Mouse (Mus musculus): ENCODE results near the gene Sox9. TPM values are rescaled to one million over a fixed set of nuclear protein-coding genes. Genes with fewer than 3 reads are reported as not detected.

Gene Sox9
- polyA plus RNA-seq, 1 experiment from 2014 or later = 42.6 TPM

- no peak overlapping the region for H3K27ac ChIP-seq (ENCODE audit: low read depth, low read length)
- H3K4me2 ChIP-seq = peak overlapping the region; percentile 71
- no peak for ATAC-seq (replicated peaks; ENCODE audit: insufficient number of reproducible peaks, low FRiP score, low TSS enrichment)
- H3K27me3 ChIP-seq (ENCODE audit: control insufficient read depth, insufficient read depth, low read length) = peaks cover 15% of the 10 kb centered on the region; the same call in 1 of the 2 replicates
- H3K4me1 ChIP-seq (ENCODE audit: control insufficient read depth, insufficient read depth, low read length) = 0 out of 2 replicates have a peak, but pooled peaks cover 4% of the 10 kb centered on the region
- H3K9ac ChIP-seq (ENCODE audit: low read depth, low read length) = no peak overlapping the region
- H3K4me3 ChIP-seq (ENCODE audit: low read depth, low read length) = peak overlapping the region; percentile 38
- no peaks in the 10 kb centered on the region for H3K36me3 ChIP-seq (ENCODE audit: control insufficient read depth, insufficient read depth, low read length)
- no peaks in the 10 kb centered on the region for H3K9me3 ChIP-seq (replicated peaks; ENCODE audit: control insufficient read depth, low read length)
- WGBS (ENCODE audit: insufficient replicate concordance) = 6% methylated on average over 19 of the region's 19 CpGs
Observed at GRCm38 (mm10) chr11:112811152-112811871, 29.3 kb downstream of the Sox9 start.

DNA sequence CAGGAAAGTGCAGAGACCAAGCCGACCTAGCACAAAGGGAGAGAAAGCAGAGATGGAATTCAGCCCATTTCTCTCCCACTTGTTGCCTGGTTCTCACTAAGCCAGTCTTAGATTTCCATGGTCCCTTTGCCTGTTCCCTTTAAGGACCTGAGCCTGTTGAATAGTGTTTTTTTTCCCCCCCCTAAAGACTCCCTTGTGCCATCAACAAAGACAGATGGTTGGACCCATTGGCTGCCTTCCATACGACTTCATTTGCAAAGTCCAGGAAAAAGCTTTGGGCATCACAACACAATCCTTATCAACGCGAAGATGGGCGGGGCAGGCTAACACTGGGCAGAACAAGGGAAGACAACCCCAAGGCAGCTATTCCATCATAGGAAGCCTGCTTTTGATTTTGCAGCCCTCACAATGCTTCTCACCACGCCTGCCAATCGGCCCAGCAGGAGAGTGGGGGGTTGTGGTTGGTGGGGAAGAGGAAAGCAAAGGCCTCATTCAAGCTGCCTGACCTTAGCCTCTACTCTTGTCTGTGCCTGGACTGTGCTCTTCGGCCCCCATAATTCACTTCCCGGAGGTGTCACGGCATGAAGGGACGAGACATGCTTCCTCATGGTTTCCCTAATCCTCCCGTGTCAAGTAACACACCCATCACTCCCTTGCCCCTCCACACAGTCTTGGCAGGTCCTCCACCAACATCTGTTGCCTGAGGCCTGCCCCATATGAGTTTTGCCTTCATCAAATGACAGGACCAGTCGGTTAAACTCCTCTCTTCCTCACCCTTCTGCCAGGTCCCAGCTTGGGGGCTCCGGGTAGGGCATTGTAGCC, 36.0 kb downstream of the Sox9 start:
- H3K27ac ChIP-seq (ENCODE audit: low read depth, low read length) = no peak overlapping the region
- H3K36me3 ChIP-seq (ENCODE audit: control insufficient read depth, insufficient read depth, low read length) = no peaks in the 10 kb centered on the region
- H3K4me3 ChIP-seq (ENCODE audit: low read depth, low read length) = no peak overlapping the region
- no peak overlapping the region for H3K9ac ChIP-seq (ENCODE audit: low read depth, low read length)
- H3K4me2 ChIP-seq = no peak overlapping the region
- H3K9me3 ChIP-seq (replicated peaks; ENCODE audit: control insufficient read depth, low read length) = no peaks in the 10 kb centered on the region
- WGBS (ENCODE audit: insufficient replicate concordance) = 50% methylated on average over 14 of the region's 14 CpGs
- ATAC-seq (replicated peaks; ENCODE audit: insufficient number of reproducible peaks, low FRiP score, low TSS enrichment) = no peak
- no peaks in the 10 kb centered on the region for H3K4me1 ChIP-seq (ENCODE audit: control insufficient read depth, insufficient read depth, low read length)
- no peaks in the 10 kb centered on the region for H3K27me3 ChIP-seq (ENCODE audit: control insufficient read depth, insufficient read depth, low read length)

- Histone ChIP-seq H3K36me3 (ENCODE audit: control insufficient read depth, insufficient read depth, low read length) (no peaks in the 10 kb centered on the region), H3K9me3 (replicated peaks; ENCODE audit: control insufficient read depth, low read length) (no peaks in the 10 kb centered on the region), H3K9ac (ENCODE audit: low read depth, low read length) (no peak overlapping the region), H3K27ac (ENCODE audit: low read depth, low read length) (no peak overlapping the region), H3K4me2 (no peak overlapping the region), H3K4me3 (ENCODE audit: low read depth, low read length) (no peak overlapping the region), H3K4me1 (ENCODE audit: control insufficient read depth, insufficient read depth, low read length) (no peaks in the 10 kb centered on the region), H3K27me3 (ENCODE audit: control insufficient read depth, insufficient read depth, low read length) (no peaks in the 10 kb centered on the region)
- ATAC-seq (replicated peaks; ENCODE audit: insufficient number of reproducible peaks, low FRiP score, low TSS enrichment) = no peak
- WGBS (ENCODE audit: insufficient replicate concordance) = 48% methylated on average over 7 of the region's 7 CpGs
Observed at GRCm38 (mm10) chr11:112818651-112819270, 36.7 kb downstream of the Sox9 start.

DNA sequence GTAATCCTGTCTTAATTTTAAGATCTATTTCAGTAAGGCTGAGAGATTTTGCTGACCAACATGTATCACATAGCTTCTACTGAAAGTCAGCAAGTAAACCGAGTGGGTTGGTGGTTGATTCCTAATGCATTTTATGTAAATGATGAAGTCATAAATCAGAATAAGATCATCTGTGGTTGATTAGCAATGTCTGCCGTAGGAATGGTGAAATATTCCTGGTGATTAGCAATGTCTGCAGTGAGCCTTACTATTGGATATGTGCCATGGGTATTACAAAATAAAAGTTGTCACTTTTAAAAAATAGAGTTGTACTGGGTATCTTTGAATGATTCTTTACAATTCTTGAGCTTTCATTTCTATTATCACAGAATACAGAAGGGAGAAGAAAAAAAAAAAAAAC, 39.5 kb downstream of the Sox9 start:
- no peak overlapping the region for H3K4me3 ChIP-seq (ENCODE audit: low read depth, low read length)
- H3K9me3 ChIP-seq (replicated peaks; ENCODE audit: control insufficient read depth, low read length) = no peaks in the 10 kb centered on the region
- ATAC-seq (replicated peaks; ENCODE audit: insufficient number of reproducible peaks, low FRiP score, low TSS enrichment) = no peak
- H3K9ac ChIP-seq (ENCODE audit: low read depth, low read length) = no peak overlapping the region
- no peaks in the 10 kb centered on the region for H3K4me1 ChIP-seq (ENCODE audit: control insufficient read depth, insufficient read depth, low read length)
- no peak overlapping the region for H3K27ac ChIP-seq (ENCODE audit: low read depth, low read length)
- H3K36me3 ChIP-seq (ENCODE audit: control insufficient read depth, insufficient read depth, low read length) = no peaks in the 10 kb centered on the region
- 75% methylated on average over 2 of the region's 2 CpGs for WGBS (ENCODE audit: insufficient replicate concordance)
- no peak overlapping the region for H3K4me2 ChIP-seq
- no peaks in the 10 kb centered on the region for H3K27me3 ChIP-seq (ENCODE audit: control insufficient read depth, insufficient read depth, low read length)

DNA sequence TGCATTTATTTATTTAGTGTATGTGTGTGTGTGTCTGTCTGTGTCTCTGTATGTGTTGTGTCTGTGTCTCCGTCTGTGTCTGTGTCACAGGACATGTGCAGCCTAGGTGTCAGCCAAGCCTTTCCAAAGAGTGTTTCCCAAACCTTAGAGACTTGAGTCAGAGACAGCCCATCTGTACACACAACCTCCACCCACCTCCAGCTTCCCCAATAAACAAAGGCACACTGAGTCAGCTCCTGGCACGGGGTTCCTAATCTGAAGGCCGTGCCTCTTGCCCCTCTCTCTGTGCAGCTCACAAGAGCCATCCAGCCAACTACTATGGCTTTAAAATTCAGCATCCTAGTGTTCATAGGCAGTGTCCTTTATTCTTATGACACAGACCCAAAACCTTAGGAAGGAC, 42.1 kb downstream of the Sox9 start:
- Histone ChIP-seq H3K4me2 (no peak overlapping the region), H3K36me3 (ENCODE audit: control insufficient read depth, insufficient read depth, low read length) (no peaks in the 10 kb centered on the region), H3K27me3 (ENCODE audit: control insufficient read depth, insufficient read depth, low read length) (no peaks in the 10 kb centered on the region), H3K9ac (ENCODE audit: low read depth, low read length) (no peak overlapping the region), H3K4me1 (ENCODE audit: control insufficient read depth, insufficient read depth, low read length) (no peaks in the 10 kb centered on the region), H3K4me3 (ENCODE audit: low read depth, low read length) (no peak overlapping the region), H3K27ac (ENCODE audit: low read depth, low read length) (no peak overlapping the region), H3K9me3 (replicated peaks; ENCODE audit: control insufficient read depth, low read length) (no peaks in the 10 kb centered on the region)
- no peak for ATAC-seq (replicated peaks; ENCODE audit: insufficient number of reproducible peaks, low FRiP score, low TSS enrichment)
- 60% methylated on average over 3 of the region's 3 CpGs for WGBS (ENCODE audit: insufficient replicate concordance)

- Histone ChIP-seq H3K36me3 (ENCODE audit: control insufficient read depth, insufficient read depth, low read length) (no peaks in the 10 kb centered on the region), H3K4me2 (no peak overlapping the region), H3K9ac (ENCODE audit: low read depth, low read length) (no peak overlapping the region), H3K9me3 (replicated peaks; ENCODE audit: control insufficient read depth, low read length) (no peaks in the 10 kb centered on the region), H3K4me3 (ENCODE audit: low read depth, low read length) (no peak overlapping the region), H3K27me3 (ENCODE audit: control insufficient read depth, insufficient read depth, low read length) (no peaks in the 10 kb centered on the region), H3K27ac (ENCODE audit: low read depth, low read length) (no peak overlapping the region), H3K4me1 (ENCODE audit: control insufficient read depth, insufficient read depth, low read length) (no peaks in the 10 kb centered on the region)
- ATAC-seq (replicated peaks; ENCODE audit: insufficient number of reproducible peaks, low FRiP score, low TSS enrichment) = no peak
- 73% methylated on average over 6 of the region's 6 CpGs for WGBS (ENCODE audit: insufficient replicate concordance)
Observed at GRCm38 (mm10) chr11:112826193-112827043, 44.4 kb downstream of the Sox9 start.

DNA sequence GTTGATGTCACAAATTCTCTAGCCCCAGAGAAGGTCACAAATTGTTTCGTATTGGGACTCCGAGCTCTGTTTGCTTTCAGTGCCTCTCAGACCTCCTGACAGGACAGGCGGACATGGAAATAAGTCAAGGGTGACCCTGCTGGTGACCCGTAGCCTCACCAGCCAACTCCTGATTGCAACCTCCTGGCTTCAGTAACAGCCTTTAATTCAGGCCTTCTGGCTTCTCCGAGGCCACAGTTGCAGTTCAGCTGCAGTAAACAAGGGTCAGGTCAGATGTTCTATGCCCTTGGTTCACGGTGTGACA, 45.0 kb downstream of the Sox9 start:
- Histone ChIP-seq H3K27me3 (ENCODE audit: control insufficient read depth, insufficient read depth, low read length) (peaks cover 2% of the 10 kb centered on the region; the same call in 1 of the 2 replicates), H3K4me2 (no peak overlapping the region), H3K9ac (ENCODE audit: low read depth, low read length) (no peak overlapping the region), H3K4me3 (ENCODE audit: low read depth, low read length) (no peak overlapping the region), H3K27ac (ENCODE audit: low read depth, low read length) (no peak overlapping the region), H3K9me3 (replicated peaks; ENCODE audit: control insufficient read depth, low read length) (no peaks in the 10 kb centered on the region), H3K4me1 (ENCODE audit: control insufficient read depth, insufficient read depth, low read length) (no peaks in the 10 kb centered on the region), H3K36me3 (ENCODE audit: control insufficient read depth, insufficient read depth, low read length) (no peaks in the 10 kb centered on the region)
- WGBS (ENCODE audit: insufficient replicate concordance) = 48% methylated on average over 6 of the region's 6 CpGs
- no peak for ATAC-seq (replicated peaks; ENCODE audit: insufficient number of reproducible peaks, low FRiP score, low TSS enrichment)

DNA sequence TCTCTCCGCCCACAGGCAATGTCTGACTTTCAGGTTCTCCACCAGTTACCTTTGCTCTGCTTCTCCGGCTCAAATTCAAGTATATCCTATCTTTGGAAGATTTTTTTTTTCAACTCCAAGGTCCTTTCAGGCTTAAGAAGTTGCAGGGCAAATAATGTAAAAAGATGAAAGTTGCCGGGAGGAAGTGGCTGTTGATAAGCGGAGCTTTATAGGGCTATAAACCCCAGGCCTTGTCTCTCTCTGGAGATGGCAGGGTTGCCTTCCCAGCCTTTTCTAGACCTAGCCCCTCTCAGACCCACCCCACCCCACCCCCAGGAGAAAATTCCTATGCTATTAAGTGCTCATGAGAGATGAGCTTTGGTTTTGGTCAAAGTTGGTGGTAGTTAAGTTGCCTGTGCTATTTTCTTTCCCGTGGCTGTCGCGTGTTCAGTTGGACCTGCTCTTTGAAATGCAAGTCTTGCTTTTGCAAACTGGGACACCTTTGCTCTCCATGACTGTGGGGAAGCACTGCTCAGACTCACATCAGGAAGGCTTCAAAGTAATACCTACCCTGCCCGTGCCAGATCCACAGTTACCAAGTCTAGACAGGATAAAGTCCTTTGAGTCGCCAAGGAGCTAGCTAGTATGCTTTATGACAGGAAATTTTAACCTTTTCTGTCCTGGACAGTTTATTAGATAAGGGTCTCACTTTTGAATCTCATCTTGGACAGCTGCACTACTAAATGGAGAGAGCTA, 46.7 kb downstream of the Sox9 start:
- Histone ChIP-seq H3K9me3 (replicated peaks; ENCODE audit: control insufficient read depth, low read length) (no peaks in the 10 kb centered on the region), H3K27me3 (ENCODE audit: control insufficient read depth, insufficient read depth, low read length) (peaks cover 2% of the 10 kb centered on the region; the same call in 1 of the 2 replicates), H3K36me3 (ENCODE audit: control insufficient read depth, insufficient read depth, low read length) (no peaks in the 10 kb centered on the region), H3K9ac (ENCODE audit: low read depth, low read length) (no peak overlapping the region), H3K4me2 (no peak overlapping the region), H3K4me3 (ENCODE audit: low read depth, low read length) (no peak overlapping the region), H3K4me1 (ENCODE audit: control insufficient read depth, insufficient read depth, low read length) (no peaks in the 10 kb centered on the region), H3K27ac (ENCODE audit: low read depth, low read length) (no peak overlapping the region)
- WGBS (ENCODE audit: insufficient replicate concordance) = 77% methylated on average over 9 of the region's 9 CpGs
- ATAC-seq (replicated peaks; ENCODE audit: insufficient number of reproducible peaks, low FRiP score, low TSS enrichment) = no peak

All from heart, embryonic 11.5 days (tissue).